Mouse (Mus musculus) kidney, adult 18-20 months (tissue): ENCODE results near the gene Tbx21.

ENCODE experiments used
- DNase-seq: peaks from one replicate; pipeline ENCODE4 v3.0.0; 2021

Tbx21 gene

GRCm38 (mm10) chr11:97130318-97130717, 15.2 kb upstream of the Tbx21 start:
- DNase-seq = no peak

DNA sequence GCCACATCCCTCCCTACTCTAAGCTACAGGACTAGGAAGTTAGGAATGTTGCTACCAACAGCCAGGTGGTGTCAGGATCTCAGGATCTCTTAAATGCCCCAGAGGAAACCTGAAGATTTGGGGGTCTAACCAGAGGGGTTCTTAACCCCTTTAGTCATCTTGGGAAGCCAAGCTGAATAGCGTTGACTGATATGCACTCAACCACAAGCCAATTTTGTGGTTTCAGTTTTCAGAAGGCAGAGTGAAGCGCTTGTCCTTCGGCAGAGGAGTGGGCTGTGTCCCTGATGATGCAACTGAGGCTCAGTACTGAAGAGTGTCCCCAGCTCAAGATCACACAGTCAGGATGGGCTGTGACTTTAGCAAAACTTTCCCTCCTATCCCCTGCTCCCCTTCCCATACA, 13.8 kb upstream of the Tbx21 start:
- DNase-seq = no peak

DNA sequence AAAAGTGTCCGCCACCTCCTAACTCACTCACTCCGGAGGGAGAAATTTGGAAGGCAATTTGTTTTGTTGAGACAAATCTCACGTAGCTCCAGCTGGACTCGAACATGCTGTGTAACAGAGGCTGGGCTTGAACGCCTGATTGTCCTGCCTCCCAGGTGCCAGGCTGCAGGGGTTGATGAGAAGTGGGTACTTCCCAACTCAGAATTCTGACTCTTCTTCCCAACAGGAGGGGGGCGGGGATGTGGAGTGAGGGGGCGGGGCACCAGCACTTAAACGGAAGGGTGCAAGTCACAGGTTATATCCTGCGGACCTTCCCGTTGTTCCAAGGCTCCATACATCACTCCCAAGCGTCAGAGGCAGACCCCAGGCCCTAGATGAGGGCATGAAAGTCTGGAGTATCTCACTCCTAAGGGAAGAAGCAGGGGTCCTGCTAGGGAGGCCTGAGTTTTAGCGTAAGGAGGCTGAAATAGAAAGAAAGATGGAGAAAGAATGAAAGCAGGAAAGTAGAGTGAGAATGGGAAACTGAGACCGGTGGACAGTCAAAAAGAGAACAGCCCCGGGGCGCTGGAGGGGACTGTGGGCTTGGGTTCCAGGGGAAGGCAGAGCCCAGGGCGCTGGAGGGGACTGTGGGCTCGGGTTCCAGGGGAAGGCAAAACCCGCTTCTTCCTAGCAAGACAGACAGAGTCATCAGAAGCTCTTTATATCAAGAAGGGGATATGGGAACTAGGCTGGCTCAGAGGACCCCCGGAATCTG, 12.5 kb upstream of the Tbx21 start:
- DNase-seq = no peak

DNA sequence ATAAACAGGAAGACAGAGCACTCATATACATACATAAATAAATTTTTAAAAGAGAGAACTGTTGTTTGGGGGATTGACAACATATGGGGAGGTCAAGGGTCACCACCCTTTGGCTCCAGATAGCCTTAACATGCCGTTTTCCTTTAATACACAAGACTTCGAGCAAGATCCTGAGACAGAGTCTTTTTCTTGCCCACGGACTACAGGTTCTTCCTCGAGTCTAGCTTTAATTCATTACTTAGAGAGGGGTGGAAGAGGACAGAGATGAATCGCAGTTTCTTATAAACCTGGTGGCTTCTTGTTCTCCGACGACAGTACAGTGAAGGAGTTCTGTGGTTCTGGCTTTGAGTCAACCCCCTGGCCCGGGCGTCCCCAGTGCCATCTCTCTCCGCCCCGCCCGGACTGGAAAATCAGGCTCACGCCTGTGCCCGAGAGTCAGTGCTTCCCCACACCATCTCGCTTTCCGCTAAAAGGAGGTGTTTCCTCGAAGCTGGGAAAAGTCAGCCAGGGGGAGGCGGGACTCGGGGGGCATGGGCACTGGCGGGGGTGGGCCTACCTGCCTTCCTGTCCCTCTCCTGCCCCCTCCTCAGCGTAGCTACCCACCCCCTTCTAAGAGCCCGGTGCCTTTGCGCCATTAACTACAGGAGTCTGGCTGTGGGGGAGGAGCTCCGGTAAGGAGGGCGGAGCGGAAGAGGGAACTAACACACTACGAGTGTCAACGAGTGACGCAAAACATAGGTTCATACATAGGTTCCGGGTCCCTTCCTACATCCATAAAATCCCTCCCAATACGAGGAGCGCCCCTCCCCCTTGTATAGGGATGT, 11.7 kb upstream of the Tbx21 start:
- peak; percentile 69 for DNase-seq

DNA sequence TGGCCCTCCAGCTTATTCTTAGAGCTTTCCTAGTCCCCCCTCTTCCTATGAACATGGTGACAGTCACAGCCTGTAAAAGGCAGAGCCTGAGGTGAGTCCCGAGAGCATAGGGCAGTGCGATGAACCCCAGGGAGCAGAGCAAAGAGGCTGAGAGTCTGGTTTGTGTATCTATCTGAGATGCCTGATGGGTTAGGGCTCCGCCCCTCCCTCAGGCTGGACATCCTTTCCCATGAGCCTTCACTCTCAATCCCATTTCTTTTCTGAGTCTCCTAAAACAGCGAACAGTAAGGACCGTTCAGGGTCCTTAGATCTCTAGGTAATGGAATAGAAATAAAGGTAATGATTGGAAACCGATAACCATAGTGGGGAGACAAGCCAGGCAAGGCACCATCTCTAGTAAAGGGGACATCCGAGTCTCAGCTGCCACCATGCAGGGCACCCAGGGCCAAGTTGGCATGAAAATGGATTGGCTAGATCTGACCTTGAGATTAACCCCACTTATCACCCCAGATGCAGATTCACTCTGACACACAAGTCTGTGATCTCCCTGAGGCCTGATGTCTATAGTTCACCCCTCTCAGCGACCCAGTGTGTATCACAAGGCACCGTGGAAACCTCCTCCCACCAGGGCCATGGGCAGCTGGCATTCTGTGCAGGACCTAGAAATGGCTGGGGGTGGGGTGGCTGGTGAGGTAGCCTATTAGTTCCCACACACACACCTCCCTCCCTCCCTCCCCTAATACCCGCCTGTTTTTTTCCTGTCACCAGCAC, 9.3 kb upstream of the Tbx21 start:
- DNase-seq = no peak

DNA sequence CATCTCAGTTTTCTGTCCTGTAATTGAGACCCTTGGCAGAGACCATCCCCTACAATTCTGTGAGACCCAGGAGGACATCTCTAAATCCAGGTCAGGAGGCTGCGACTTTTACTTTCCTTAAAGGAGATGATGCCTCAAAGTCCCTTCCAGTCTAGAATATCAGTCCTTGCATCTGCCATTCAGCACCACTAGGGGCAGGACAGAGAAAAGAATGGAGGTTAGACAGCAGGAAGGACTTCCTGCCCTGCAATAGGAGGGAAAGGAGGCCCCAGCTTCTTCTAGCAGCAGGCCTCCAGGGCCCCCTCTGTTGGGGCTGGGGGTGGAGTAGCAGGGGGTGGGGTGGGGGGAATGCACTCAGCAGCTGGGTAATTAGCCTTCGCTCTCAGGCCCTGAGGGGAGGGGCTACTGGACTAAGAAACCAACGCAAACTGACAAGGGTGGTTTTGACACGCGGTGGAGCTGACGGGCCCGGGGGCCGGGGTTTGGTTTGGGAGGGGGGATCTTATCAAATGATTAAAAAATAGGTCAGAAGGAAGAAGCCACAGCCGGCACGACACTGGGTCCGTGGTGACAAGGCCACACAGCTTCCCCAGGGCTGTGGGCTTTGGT, 8.3 kb upstream of the Tbx21 start:
- no peak for DNase-seq

DNA sequence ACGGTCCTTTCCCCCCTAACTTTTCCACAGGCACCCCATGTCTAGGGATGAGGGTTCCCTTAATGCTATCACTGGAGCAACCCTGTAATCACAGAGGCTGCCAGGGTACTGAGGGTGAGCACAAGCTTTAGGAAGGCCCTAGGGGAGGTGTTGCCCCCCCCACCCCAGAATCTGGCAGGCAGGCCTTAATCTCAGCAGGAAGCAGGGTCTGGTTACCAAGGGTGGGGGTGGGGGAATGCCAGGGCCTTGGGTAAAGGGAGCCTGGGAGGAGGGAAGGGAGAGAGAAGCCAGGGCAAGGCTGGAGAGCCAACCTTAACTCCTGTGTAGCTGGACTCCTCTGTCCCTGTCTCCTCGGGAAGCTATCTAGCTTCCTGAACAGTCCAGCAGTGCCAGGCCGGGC, 5.5 kb upstream of the Tbx21 start:
- DNase-seq = no peak

- no peak for DNase-seq
Observed at GRCm38 (mm10) chr11:97120221-97120620, 5.1 kb upstream of the Tbx21 start.

DNA sequence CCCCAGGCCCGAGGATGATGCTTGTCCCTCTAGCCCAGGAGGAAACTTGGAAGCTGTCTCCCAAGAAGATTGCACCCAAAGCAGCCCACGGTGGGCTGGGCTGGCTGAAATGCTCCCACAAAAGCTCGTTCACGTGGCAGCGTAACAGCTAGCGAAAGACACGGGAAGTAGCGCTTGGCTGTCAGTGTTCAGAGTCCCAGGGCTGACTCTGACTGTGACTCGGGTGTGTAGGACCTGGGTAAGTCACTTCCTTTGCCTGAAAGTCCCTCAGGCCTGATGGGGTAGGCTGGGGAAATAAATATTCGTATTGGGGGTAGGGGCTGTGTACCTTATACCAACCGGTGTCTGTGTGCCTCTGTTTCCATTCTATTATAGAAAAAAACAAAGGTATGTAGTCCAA, 666 bp upstream of the Tbx21 start:
- no peak for DNase-seq

GRCm38 (mm10) chr11:97112519-97113125, 2.5 kb downstream of the Tbx21 start:
- no peak for DNase-seq

- DNase-seq = no peak
Observed at GRCm38 (mm10) chr11:97108976-97109375, 6.2 kb downstream of the Tbx21 start.

DNA sequence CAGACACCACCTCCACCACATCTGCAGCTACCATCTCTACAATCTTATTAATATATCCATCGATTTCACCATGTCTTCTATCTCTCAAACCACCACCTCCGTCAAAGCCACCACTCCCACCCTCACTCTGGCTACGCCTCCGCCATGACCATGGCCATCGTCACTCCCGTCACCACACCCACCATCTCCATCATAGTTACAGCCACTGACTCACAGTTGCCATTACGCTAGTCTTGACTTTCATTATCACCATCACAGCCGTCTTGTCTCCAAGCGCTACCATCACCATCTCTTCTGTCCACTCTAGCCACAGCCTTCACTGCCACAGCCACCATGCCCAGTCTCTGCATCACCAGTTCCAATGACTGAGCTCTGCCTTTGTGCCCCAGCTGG, 11.0 kb downstream of the Tbx21 start:
- DNase-seq = no peak

DNA sequence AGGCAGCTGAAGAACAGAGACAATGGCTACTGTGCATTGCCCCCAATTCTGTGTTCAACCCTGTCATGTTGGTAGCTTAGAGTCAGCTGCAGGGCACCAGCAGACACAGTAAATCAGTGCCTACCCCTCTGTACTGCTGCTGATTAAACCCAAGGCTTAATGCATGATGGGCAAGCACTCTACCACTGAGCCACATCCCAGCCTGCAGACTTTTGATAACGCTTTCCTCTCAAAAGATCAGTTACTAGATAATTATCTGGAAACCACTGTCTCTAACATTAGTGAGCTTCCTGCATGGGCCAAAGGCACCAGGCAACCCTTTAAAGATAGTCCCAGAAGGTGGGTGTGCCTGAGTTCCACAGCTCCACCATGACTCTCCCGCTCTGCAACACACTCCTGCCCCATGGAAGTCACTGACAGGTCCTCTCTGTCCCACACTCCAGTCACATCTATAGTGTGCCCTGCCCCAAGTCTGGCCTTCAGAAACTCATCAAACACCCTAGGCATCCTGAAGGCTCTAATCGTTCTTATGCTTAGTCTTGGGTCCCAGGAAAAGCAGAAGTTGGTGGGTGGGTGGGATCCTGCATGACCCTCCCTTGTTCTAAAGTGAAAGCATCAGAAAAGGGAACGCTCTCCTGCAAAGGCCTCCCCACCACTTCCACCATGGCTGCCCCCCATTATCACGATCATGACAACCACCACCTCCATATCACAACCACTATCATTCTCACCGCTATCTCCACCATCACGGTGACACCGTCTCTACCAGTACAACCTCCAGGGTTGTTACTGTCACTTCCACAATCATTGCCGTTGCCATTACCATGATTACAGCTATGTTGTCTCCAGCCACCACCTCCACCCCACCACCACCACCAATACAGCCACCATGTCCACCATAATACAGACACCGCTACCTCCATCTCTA, 11.7 kb downstream of the Tbx21 start:
- DNase-seq = no peak

DNA sequence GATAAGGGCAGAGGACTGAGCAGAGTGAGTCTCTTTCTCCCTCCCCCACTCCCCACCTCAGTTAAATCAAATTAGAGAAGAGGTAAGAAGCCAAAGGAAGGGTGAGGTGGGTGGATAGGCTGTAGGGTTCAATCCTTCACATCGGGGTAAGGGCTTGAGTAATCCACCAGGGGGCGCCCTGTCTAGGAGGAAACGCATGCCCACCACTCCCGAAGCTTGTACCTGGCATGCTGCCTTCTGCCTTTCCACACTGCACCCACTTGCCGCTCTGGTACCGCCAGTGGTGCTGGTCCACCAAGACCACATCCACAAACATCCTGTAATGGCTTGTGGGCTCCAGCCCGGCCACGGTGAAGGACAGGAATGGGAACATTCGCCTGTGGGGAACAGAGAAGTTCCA, 13.4 kb downstream of the Tbx21 start:
- peak; percentile 61 for DNase-seq

DNA sequence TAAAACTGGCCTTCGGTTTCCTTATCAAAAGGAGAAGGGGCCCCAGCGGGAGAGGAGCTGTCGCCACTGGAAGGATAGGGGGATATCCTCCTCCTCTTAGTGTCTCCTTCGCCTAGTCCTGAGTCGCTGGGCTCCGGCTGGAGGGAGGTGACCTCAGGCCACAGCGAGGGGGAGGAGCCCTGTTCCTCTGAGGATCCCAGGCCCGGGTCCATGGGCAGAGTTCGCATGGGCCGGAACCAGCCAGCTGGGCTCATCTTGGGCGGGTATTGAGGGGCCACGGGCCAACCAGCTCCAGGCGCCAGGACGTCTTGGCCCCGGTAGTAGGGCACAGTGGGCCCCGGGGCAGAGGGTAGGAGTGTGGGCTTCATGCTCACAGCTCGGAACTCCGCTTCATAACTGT, 16.3 kb downstream of the Tbx21 start:
- DNase-seq = peak; percentile 61

GRCm38 (mm10) chr11:97094600-97094999, 20.5 kb downstream of the Tbx21 start:
- no peak for DNase-seq

- DNase-seq = no peak
Observed at GRCm38 (mm10) chr11:97086365-97086764, 28.8 kb downstream of the Tbx21 start.

- no peak for DNase-seq
Observed at GRCm38 (mm10) chr11:97084821-97085505, 30.2 kb downstream of the Tbx21 start.

DNA sequence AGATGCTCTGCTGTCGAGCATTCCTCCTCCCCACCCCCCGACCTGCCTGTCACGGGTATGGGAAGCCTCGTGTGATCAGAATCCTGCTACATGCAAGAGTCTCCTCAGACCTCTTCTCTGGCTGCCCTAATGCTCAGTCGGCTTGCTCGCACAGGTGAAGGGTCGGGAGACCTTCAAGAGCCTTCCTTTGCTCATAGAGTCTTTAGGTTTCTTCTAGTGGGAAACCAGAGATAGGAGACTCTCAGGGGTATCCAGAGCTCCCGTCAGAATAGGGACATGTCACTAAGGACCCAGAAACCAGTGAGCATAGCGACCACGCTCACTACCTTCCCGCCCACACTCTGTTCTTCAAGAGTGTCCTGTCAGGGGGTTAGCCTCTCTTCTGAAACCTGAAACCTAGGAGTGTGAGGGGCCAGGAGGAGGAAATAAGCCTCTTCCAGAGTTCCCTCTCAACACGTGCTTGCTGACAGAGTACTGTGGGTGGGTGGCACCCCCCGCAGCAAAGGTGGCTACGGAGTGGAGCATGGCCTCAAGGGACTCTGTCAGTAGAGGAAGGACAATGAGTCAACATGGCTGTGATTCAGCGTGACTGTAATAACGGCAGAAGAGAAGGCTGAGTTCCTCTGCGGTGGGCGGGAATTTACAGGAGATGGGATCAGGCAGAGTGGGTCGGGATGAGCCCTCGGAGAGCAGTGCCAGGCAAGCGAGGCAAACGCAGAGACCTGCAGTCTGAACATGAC, 31.6 kb downstream of the Tbx21 start:
- no peak for DNase-seq

- DNase-seq = peak; percentile 41
Observed at GRCm38 (mm10) chr11:97082977-97083376, 32.2 kb downstream of the Tbx21 start.
